Mouse (Mus musculus) CH12F3 (cell line): ENCODE results near the gene Zfp518b.

Experiments used
- in situ Hi-C: fragments of 300-500 bp; cut with MboI; formaldehyde crosslinking; loops from 2 replicates; pipeline ENCODE4 v1.14.3; 2020; ENCODE audit warnings: low sequenced_read_pairs

Zfp518b gene

DNA sequence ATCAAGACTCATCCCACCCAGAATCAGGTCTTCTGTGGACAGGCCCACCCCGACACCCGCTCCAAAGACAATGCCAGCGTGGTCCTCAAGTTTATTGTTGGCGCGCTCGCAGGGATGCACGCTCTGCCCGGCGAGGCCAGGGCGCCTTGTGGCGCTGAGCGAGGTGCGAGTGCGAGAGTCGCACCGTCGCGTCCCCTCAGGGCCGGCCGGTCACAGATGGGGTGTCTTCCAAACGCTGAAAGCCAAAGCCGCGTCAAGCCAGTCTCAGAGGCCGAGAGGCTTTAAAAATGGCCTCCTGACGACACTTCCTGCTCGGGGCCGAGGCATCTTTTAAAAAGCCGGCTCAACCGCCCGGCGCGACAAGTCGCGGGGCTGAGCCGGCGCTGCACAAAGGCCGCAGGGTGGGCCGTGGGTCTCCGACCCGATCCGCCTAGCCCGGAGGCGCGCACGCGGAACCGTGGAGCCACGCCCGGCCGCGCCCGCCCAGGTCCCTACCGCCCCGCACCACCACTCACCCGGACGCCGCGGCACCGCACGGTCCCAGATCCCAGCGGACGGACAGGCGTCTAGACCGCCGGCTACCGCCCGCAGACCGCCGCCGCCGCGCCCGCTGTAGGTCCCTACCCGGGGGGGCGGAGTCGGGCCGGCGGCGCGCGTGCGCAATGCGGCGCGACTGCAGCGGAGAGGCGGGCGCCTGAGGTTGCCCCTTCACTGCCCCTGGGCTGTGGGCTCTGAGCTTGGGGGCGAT is at the start of gene Zfp518b:
TSS of gene Zfp518b (minus strand) at position 663 of the 748 bp plus-strand sequence.
- in situ Hi-C loops, result no loop called here

DNA sequence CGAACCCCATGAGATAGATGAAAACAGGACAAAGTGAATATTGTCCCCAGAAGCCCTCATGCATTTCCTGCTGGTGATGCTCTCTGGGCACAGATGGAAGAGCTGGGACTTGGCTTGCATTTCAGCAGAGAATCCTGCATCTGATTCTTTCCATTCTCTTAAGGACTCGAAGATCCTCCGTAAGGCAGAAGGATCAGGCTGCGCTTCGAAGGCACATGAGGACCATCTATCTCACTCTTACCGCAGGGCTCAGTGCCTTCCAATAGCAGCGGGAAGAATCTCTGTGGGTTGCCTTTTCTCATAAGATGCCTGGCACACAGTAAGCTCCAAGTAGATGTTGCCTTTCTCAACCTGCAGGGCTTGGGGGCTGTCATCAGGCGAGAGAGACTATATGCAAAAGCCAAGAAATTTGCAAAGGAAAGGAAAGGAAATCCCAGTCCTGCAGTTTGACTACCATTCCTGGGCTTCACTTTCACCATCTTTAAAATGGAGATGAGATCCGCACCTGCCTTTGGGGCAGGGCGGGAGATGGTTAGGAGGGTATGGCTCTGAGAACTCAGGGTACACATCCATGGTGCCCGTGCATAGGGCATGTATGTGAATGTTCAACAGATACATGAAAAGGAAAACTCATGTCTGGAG is 24.4 kb upstream of the Zfp518b start:
- in situ Hi-C loops, result no loop called here

DNA sequence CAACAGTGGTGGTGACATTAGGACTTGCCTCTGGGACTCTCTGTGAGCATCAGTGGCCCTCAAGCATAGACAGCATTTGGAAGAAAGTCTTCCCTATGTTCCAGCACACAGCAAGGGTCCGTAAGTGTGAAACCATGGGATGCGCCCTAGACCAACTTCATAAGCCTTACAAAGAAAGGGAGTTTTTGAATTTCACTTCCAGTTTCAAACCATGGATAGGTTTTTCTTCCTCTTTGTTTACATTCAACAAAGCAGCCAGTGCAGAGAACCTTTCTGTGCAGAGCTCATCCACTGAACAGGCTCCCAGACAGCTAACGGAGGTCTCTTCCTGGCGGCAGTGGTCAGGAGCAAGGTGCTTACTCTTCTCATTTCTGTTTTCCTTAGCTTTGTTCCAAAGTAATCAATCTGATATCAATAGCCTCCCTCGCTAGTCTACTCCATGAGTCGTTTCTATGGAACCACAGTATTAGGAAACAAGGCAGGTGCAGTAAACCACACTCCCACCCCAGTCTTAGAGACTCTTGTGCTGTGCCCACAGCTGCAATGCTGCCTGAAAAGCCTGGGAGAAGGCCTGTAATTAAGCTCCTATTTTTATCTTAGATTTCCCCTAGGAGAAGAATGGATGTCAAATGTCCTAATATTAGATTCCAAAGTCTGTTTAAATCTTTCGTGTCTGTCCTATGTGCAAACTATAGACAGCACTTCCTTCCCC is 22.9 kb upstream of the Zfp518b start:
- in situ Hi-C loops, result no loop called here

DNA sequence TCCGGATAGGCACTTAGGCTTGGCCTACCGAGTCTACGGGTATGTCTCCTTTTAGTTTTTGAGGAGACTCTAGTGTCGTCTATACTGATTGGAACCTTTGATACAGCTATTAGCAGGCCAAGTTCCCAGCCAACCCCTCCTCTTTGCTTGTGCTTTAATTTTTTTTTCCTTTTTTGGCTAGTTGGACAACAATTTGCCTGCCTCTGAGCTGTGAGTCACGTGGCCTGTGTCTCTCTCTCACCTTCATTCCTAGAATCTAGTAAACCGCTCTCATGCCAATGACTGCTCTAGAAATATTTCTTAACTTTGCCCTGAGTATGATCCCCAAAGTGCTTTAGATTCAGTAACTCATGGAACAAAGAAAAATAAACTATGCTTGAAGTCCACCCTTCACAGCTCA is 18.3 kb upstream of the Zfp518b start:
- in situ Hi-C loops, result no loop called here

GRCm38 (mm10) chr5:38702091-38702490 is 17.5 kb upstream of the Zfp518b start:
- in situ Hi-C loops, result no loop called here

GRCm38 (mm10) chr5:38698466-38698865 is 13.8 kb upstream of the Zfp518b start:
- in situ Hi-C loops, result no loop called here

DNA sequence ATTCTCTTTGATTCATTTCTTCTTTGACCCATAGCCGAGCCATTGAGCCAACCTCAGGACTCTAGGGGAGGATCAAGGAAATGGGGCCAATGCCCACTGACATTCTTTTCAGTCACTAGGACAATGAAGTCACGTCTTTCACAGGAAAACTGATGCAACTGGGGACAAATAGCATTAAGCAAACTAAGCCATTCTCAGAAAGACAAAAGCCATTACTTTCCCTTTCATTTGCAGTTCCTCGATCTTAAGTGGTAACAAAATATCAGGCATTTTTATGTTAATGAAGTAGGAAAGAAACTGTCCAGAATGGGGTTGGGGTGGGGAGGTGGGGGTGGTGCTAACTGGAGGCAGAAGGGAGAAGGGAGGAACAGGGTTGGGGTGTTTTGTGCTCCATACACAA is 13.4 kb upstream of the Zfp518b start:
- in situ Hi-C loops, result no loop called here

DNA sequence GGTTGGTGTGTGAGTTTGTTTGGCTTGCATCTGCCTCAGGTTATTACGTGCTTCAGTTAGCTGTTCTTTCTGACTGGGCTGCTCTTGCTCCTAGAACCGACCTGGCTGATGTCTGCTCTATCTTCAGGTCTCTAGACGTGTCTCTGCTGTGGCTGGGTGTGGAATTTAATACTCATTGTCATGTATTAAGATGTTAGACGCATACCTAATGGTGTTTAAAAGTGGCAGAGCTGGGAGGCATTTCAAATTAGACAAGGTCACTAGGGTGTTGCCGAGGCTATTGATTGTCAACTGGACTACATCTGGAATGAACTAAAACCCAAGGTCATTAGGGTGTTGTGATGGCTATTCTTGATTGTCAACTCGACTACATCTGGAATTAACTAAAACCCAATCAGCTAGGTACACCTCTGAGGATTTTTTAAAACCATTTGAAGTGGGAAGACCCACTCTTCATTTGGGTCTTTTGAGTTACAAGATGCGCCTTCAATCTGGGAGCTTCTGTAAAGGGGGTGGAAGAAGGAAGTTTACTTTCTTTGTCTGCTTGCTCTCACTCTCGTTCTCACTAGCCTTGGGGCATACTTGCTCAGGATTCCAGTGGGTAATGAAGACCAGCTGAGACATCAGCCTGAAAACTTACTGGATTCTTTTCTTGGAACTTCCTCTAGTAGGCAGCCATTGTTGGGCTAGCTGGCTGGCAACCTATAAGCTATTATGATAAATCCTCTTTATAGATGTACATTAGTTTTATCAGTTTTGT is 12.2 kb upstream of the Zfp518b start:
- in situ Hi-C loops, result no loop called here

DNA sequence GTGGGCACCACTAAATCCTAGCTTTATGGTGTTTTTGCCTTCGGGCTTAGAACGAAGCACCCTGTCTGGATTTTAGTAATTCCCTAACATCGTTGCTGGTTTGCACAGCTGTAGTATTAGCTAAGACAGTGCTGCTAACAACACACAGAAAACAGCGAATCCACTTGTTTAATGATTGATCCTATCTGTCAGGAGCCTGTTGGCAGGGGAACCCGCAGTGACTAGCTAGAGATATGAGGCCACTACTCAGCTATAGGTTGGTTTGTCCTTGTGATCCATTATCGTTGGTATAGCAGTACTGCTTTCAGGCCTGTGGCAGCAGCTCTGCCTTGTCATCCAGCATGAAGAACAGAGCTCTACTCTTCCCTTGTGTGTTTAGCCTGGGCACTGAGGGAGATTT is 8.2 kb upstream of the Zfp518b start:
- in situ Hi-C loops, result no loop called here

- in situ Hi-C loops, result no loop called here
Observed at GRCm38 (mm10) chr5:38689186-38689585, 4.6 kb upstream of the Zfp518b start.

DNA sequence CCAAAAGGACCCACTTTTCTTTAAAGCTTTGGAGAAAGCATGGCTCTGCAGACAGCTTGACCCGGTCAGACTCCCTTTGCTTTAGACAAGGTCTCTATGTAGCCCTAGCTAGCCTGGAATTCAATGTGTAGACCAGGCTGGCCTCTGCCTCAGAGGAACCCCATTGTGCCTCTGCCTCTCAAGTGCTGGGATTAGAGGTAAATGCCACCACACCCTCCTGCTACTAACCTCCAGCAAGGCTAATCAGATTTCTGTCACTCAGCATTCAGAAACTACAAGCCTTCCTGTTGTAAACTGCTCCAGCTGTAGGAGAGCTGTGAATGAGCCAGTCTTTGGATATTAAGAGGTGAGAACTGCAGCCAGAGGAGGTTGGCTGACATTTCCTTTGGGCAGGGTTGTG is 3.1 kb upstream of the Zfp518b start:
- in situ Hi-C loops, result no loop called here

- in situ Hi-C loops, result no loop called here
Observed at GRCm38 (mm10) chr5:38658836-38659235, 25.8 kb downstream of the Zfp518b start.

DNA sequence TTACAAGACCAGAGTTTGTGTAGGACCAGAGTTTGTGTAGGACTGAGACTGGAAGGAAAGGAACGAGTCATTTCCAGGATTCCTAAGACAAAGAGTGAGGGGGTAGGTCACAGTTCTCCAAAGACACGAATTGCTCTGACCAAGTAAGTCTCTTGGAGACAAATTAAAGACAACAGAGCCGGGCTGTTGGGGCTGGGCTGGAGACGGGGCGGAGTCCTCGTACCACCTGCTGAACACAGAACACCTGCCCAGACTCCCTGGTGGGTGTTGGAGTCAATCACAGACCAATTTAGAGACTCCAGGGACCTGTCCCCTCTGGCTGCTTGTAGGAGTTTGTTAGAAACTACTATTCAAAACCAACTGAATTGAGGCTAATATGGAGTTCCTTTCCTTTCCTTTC is 28.4 kb downstream of the Zfp518b start:
- in situ Hi-C loops, result no loop called here

DNA sequence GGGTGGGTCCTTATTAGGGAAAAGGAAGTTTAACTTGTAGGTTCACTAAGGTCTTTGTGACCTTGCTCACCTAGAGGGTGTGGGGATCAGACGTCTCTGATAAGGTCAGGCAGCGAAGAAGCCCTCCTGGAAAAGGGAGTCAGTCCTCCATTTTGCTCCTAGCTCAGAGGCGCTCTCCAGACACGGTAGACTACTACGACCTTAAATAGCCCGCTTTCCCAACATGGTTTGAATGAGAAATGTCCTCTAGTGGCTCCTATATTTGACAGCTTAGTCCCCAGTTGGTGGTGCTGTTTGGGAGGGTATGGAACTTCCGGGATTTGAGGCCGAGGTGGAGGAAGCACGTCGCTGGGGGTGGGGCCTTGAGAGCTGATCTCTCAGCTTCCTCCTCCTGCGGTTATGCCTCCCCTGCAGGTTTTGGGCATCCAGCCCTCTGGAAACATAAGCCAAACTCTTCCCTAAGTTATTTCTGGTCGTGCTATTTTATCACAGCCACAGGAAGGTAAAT is 29.2 kb downstream of the Zfp518b start:
- in situ Hi-C loops, result no loop called here

GRCm38 (mm10) chr5:38654571-38654970 is 30.1 kb downstream of the Zfp518b start:
- in situ Hi-C loops, result no loop called here

GRCm38 (mm10) chr5:38653101-38653500 is 31.5 kb downstream of the Zfp518b start:
- in situ Hi-C loops, result no loop called here

- in situ Hi-C loops, result no loop called here
Observed at GRCm38 (mm10) chr5:38651455-38651854, 33.2 kb downstream of the Zfp518b start.

GRCm38 (mm10) chr5:38641526-38641925 is 43.1 kb downstream of the Zfp518b start:
- in situ Hi-C loops, result no loop called here

- in situ Hi-C loops, result no loop called here
Observed at GRCm38 (mm10) chr5:38636301-38636749, 48.3 kb downstream of the Zfp518b start.

- in situ Hi-C loops, result no loop called here
Observed at GRCm38 (mm10) chr5:38635696-38636095, 48.9 kb downstream of the Zfp518b start.
